Mouse (Mus musculus): ENCODE data around the gene Cenpj. TPM values are rescaled to one million over a fixed set of nuclear protein-coding genes. Genes with fewer than 3 reads are reported as not detected.

The Cenpj gene
- polyA plus RNA-seq (2012; fragmentation: generic; extraction: Trizol): 1.7 TPM

DNA sequence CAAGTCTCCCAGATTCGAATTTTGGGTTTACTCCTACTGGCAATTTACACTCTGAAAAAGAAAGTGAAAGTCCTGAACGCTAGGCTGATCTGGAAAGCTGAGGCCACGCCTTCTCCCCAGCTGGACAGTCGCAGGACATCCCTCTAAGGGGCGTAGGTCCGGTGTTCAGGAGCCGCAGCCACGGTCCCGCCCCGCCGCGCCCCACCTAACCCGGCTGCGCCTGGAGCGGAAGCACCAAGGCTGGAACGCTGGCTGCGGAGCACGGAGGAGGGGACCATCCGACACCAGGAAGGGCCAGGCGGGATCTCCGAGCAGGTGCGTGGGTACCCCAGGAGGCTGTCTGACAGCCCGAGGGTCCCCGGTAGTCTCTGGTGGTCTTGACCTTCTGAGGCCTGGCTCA lies at the start of gene Cenpj, which contains the start of gene Parp4:
Gene Cenpj (minus strand): TSS at position 10 of the 400 bp plus-strand sequence.
Gene Parp4 (plus strand): TSS at position 204 of the 400 bp plus-strand sequence.
- peaks cover 20% of the 10 kb centered on the region for H3K79me2 ChIP-seq (ENCODE audit: control insufficient read depth, insufficient read depth)
- no peaks in the 10 kb centered on the region for H3K27me3 ChIP-seq (ENCODE audit: control insufficient read depth, insufficient read depth, insufficient read length)
- H3K36me3 ChIP-seq (ENCODE audit: control insufficient read depth, insufficient read depth): no peaks in the 10 kb centered on the region
- H3K4me2 ChIP-seq (ENCODE audit: low read depth): peak within 1 kb of the TSS; percentile 74
- peak within 1 kb of the TSS; percentile 13 for H3ac ChIP-seq (ENCODE audit: control insufficient read depth, insufficient read length)
- H3K4me3 ChIP-seq: peak within 1 kb of the TSS; percentile 48
- TF ChIP-seq TCF3 (IDR thresholded peaks at IDR 0.05; ENCODE audit: insufficient read length, low read depth) (no peak), REST (IDR thresholded peaks at IDR 0.05; ENCODE audit: insufficient read depth, insufficient read length) (no peak), MYOG (IDR thresholded peaks at IDR 0.05; ENCODE audit: control insufficient read depth in 1 of 3, insufficient read depth in 1 of 3, insufficient read length in 2 of 3, low read depth in 2 of 3) (peak in 1 of 3 experiments; percentile 52), POLR2A (IDR thresholded peaks at IDR 0.05; ENCODE audit: insufficient read length, low read depth) (peak; percentile 96), POLR2AphosphoS2 (IDR thresholded peaks at IDR 0.05; ENCODE audit: insufficient read length, low read depth) (peak; percentile 93), TCF12 (IDR thresholded peaks at IDR 0.05; ENCODE audit: insufficient read depth, poor library complexity, severe bottlenecking) (no peak), USF1 (IDR thresholded peaks at IDR 0.05; ENCODE audit: low read depth) (no peak), MAX (IDR thresholded peaks at IDR 0.05; ENCODE audit: low read depth) (no peak), MYOD1 (IDR thresholded peaks at IDR 0.05; ENCODE audit: control insufficient read depth in 1 of 3, insufficient read length in 2 of 3, low read depth in 2 of 3) (peak in 1 of 3 experiments; percentile 53), E2F4 (IDR thresholded peaks at IDR 0.05; ENCODE audit: insufficient read depth) (no peak), CEBPB (IDR thresholded peaks at IDR 0.05; ENCODE audit: insufficient read depth, poor library complexity, severe bottlenecking) (no peak), SRF (IDR thresholded peaks at IDR 0.05; ENCODE audit: control insufficient read depth, insufficient read length, low read depth) (no peak)

DNA sequence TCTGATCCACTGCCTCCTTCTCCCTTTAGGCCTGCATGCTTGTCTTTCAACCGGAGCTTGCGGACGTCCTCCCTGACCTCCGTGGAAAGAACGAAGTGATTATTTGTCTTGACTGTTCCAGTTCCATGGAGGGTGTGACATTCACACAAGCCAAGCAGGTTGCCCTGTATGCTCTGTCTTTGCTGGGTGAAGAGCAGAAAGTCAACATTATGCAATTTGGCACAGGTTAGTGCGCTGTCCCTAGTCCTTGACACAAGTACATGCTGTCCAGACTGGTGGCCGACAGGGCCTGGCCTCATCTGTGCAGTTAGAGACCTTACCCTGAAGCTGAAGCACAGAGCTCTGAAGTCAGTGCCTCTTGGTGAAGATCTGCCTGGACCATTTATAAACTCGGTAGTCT lies 45.2 kb upstream of the Cenpj start:
- H3K79me2 ChIP-seq (ENCODE audit: control insufficient read depth, insufficient read depth): no peaks in the 10 kb centered on the region
- no peak overlapping the region for H3K4me3 ChIP-seq
- H3K27me3 ChIP-seq (ENCODE audit: control insufficient read depth, insufficient read depth, insufficient read length): no peaks in the 10 kb centered on the region
- peaks cover 64% of the 10 kb centered on the region for H3K36me3 ChIP-seq (ENCODE audit: control insufficient read depth, insufficient read depth)
- TF ChIP-seq MYOD1 (IDR thresholded peaks at IDR 0.05; ENCODE audit: control insufficient read depth in 1 of 3, insufficient read length in 2 of 3, low read depth in 2 of 3) (no peak), TCF12 (IDR thresholded peaks at IDR 0.05; ENCODE audit: insufficient read depth, poor library complexity, severe bottlenecking) (no peak), REST (IDR thresholded peaks at IDR 0.05; ENCODE audit: insufficient read depth, insufficient read length) (no peak), USF1 (IDR thresholded peaks at IDR 0.05; ENCODE audit: low read depth) (no peak), MYOG (IDR thresholded peaks at IDR 0.05; ENCODE audit: control insufficient read depth in 1 of 3, insufficient read depth in 1 of 3, insufficient read length in 2 of 3, low read depth in 2 of 3) (no peak), MAX (IDR thresholded peaks at IDR 0.05; ENCODE audit: low read depth) (no peak), CEBPB (IDR thresholded peaks at IDR 0.05; ENCODE audit: insufficient read depth, poor library complexity, severe bottlenecking) (no peak), POLR2A (IDR thresholded peaks at IDR 0.05; ENCODE audit: insufficient read length, low read depth) (no peak), POLR2AphosphoS2 (IDR thresholded peaks at IDR 0.05; ENCODE audit: insufficient read length, low read depth) (no peak)
- no peak overlapping the region for H3K4me2 ChIP-seq (ENCODE audit: low read depth)
- no peak overlapping the region for H3ac ChIP-seq (ENCODE audit: control insufficient read depth, insufficient read length)

DNA sequence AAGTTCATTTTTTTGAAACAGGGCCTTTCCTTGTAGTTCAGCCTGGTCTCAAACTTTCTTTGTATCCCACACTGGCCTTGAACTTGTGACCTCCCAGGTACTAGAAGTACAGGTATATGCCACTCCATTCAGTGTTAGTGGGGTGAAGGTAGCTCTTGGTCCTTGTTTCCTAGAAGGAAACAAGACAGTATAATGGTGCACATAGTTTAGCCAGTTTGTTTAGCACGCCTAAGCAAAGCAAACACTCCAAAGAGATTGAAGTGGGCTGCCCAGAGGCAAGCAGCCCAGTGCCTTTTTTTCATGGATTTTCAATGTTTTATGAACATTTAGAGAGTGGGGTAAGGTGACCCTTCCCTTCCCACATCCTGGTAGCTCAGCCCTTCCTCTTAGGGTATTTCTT lies 42.2 kb upstream of the Cenpj start:
- TF ChIP-seq MYOG (IDR thresholded peaks at IDR 0.05; ENCODE audit: control insufficient read depth in 1 of 3, insufficient read depth in 1 of 3, insufficient read length in 2 of 3, low read depth in 2 of 3): no peak
- TF ChIP-seq CEBPB (IDR thresholded peaks at IDR 0.05; ENCODE audit: insufficient read depth, poor library complexity, severe bottlenecking): no peak
- TF ChIP-seq TCF3 (IDR thresholded peaks at IDR 0.05; ENCODE audit: insufficient read length, low read depth): no peak
- no peak for TF ChIP-seq USF1 (IDR thresholded peaks at IDR 0.05; ENCODE audit: low read depth)
- no peak for TF ChIP-seq TCF12 (IDR thresholded peaks at IDR 0.05; ENCODE audit: insufficient read depth, poor library complexity, severe bottlenecking)
- TF ChIP-seq SRF (IDR thresholded peaks at IDR 0.05; ENCODE audit: control insufficient read depth, insufficient read length, low read depth): no peak
- TF ChIP-seq REST (IDR thresholded peaks at IDR 0.05; ENCODE audit: insufficient read depth, insufficient read length): no peak
- H3ac ChIP-seq (ENCODE audit: control insufficient read depth, insufficient read length): no peak overlapping the region
- no peak overlapping the region for H3K4me3 ChIP-seq
- H3K79me2 ChIP-seq (ENCODE audit: control insufficient read depth, insufficient read depth): no peaks in the 10 kb centered on the region
- peaks cover 59% of the 10 kb centered on the region for H3K36me3 ChIP-seq (ENCODE audit: control insufficient read depth, insufficient read depth)
- no peak overlapping the region for H3K4me2 ChIP-seq (ENCODE audit: low read depth)
- no peaks in the 10 kb centered on the region for H3K27me3 ChIP-seq (ENCODE audit: control insufficient read depth, insufficient read depth, insufficient read length)

DNA sequence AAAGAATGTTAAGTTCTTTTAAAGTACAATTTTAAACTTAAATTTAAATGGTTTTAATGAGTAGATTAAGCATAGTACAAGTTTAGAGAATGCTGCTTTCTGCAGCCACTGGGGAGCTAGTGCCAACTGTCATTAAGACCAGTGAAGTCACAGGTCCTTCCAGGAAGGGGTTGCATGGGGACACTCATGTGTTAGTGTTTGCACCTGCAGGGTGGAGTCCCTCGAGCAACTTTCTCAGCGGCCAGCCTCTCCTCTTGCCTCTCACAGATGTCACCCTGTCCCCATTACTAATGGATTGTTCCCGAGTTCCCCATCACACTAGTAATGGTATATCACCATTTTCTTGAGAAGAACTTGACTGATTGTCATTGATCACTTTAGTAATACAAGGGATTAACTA lies 38.0 kb upstream of the Cenpj start:
- Histone ChIP-seq H3K27me3 (ENCODE audit: control insufficient read depth, insufficient read depth, insufficient read length) (no peaks in the 10 kb centered on the region), H3K79me2 (ENCODE audit: control insufficient read depth, insufficient read depth) (no peaks in the 10 kb centered on the region), H3K36me3 (ENCODE audit: control insufficient read depth, insufficient read depth) (peaks cover 69% of the 10 kb centered on the region), H3K4me2 (ENCODE audit: low read depth) (no peak overlapping the region), H3ac (ENCODE audit: control insufficient read depth, insufficient read length) (no peak overlapping the region), H3K4me3 (no peak overlapping the region)
- TF ChIP-seq POLR2AphosphoS2 (IDR thresholded peaks at IDR 0.05; ENCODE audit: insufficient read length, low read depth) (no peak), POLR2A (IDR thresholded peaks at IDR 0.05; ENCODE audit: insufficient read length, low read depth) (no peak)

DNA sequence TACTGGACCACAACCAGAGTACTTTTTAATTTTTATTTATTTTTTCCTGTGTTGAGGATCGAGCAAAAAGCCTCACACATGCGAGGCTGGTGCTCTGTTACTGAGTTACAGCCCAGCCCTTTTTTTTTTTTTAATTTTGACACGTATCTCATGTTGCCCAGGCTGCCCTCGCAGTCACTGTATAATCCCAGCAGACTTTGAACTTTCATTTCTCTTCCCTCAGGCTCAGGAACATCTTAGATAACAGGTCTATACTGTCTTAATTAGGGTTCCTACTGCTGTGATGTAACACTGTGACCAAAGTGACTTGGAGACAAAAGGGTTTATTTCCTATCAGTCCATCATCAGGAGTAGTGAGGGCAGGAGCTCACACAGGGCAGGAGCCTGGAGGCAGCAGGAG lies 29.9 kb upstream of the Cenpj start:
- no peaks in the 10 kb centered on the region for H3K27me3 ChIP-seq (ENCODE audit: control insufficient read depth, insufficient read depth, insufficient read length)
- TF ChIP-seq TCF12 (IDR thresholded peaks at IDR 0.05; ENCODE audit: insufficient read depth, poor library complexity, severe bottlenecking) (no peak), MYOG (IDR thresholded peaks at IDR 0.05; ENCODE audit: control insufficient read depth in 1 of 3, insufficient read depth in 1 of 3, insufficient read length in 2 of 3, low read depth in 2 of 3) (no peak)
- no peak overlapping the region for H3K4me3 ChIP-seq
- H3K79me2 ChIP-seq (ENCODE audit: control insufficient read depth, insufficient read depth): no peaks in the 10 kb centered on the region
- no peak overlapping the region for H3K4me2 ChIP-seq (ENCODE audit: low read depth)
- no peak overlapping the region for H3ac ChIP-seq (ENCODE audit: control insufficient read depth, insufficient read length)
- peaks cover 45% of the 10 kb centered on the region for H3K36me3 ChIP-seq (ENCODE audit: control insufficient read depth, insufficient read depth)

Data from myocyte (in vitro differentiated cells).